Mouse (Mus musculus): ENCODE results near the gene Serpina11. TPM values are rescaled to one million over a fixed set of nuclear protein-coding genes. Genes with fewer than 3 reads are reported as not detected.
"Not testable (repeated sequence)": the region's sequence is repeated elsewhere in the genome, so short reads cannot be mapped to it uniquely, and the experiment has no call there.

Gene Serpina11
- total and polyA plus RNA-seq, 2 experiments from 2014 or later = not detected

DNA sequence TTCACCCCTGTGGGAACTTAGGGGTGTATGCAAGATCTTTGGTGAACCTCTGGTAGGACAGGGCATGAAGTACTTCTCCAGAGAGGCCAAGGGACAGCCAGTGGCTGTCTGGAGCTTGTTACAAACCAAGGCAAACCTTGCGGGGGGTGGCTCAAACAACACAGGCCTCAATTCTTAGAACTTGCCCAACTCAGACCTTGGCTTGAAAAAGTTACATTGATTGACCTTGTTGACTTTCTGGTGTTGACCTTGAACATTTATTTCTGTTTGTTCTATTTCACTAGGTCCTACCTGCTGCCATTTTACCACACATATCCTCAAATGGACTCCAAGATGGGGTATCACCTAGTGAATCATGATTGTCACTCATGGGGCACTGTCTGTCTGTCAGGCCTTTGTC is 28.0 kb downstream of the Serpina11 start:
- Histone ChIP-seq H3K4me2 (ENCODE audit: low read depth) (no peak overlapping the region), H3K9me3 (ENCODE audit: low read length) (no peaks in the 10 kb centered on the region), H3K27ac (ENCODE audit: low read depth, low read length) (no peak overlapping the region), H3K4me1 (ENCODE audit: insufficient read depth) (no peaks in the 10 kb centered on the region), H3K9ac (no peak overlapping the region), H3K27me3 (ENCODE audit: insufficient read depth, low read length) (no peaks in the 10 kb centered on the region), H3K4me3 (ENCODE audit: low read depth, low read length) (no peak overlapping the region), H3K36me3 (ENCODE audit: insufficient read depth) (no peaks in the 10 kb centered on the region)
- DNase-seq (no peak), ATAC-seq (no peak)
- 100% methylated on average over 1 of the region's 1 CpGs for WGBS
- TF ChIP-seq CTCF (IDR thresholded peaks at IDR 0.05; ENCODE audit: low read depth) = no peak

DNA sequence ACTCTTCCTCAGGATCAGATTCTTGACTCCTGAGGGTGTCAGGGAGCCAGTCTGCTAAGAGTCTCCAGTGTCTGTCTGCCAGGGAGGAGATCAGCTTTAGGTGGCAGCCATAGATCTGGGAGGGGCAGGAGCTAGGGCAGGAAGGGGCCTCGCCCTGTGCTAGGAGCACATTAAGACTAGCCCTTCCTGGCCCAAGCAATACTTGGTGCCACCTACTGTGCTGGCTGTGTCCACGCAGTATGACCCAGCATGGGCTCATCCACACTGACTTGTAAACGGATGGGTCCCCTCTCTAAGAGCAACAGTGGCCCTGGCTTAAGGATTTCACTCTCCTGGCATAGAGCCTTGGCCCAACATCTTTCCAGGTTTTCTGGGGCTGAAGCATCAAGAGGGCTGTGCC is 31.0 kb downstream of the Serpina11 start, which contains the start of gene Serpina1e:
Gene Serpina1e, minus strand, starts transcription at position 178 of the 400 bp plus-strand sequence.
- no peak within 1 kb of the TSS for H3K27ac ChIP-seq (ENCODE audit: low read depth, low read length)
- no peak within 1 kb of the TSS for H3K4me3 ChIP-seq (ENCODE audit: low read depth, low read length)
- no peak within 1 kb of the TSS for H3K9ac ChIP-seq
- TF ChIP-seq CTCF (IDR thresholded peaks at IDR 0.05; ENCODE audit: low read depth) = no peak
- H3K4me2 ChIP-seq (ENCODE audit: low read depth) = no peak within 1 kb of the TSS
- no peaks in the 10 kb centered on the region for H3K27me3 ChIP-seq (ENCODE audit: insufficient read depth, low read length)
- no peak for DNase-seq
- no peaks in the 10 kb centered on the region for H3K4me1 ChIP-seq (ENCODE audit: insufficient read depth)
- WGBS = 89% methylated on average over 3 of the region's 3 CpGs
- no peak for ATAC-seq
- no peaks in the 10 kb centered on the region for H3K9me3 ChIP-seq (ENCODE audit: low read length)
- no peaks in the 10 kb centered on the region for H3K36me3 ChIP-seq (ENCODE audit: insufficient read depth)

DNA sequence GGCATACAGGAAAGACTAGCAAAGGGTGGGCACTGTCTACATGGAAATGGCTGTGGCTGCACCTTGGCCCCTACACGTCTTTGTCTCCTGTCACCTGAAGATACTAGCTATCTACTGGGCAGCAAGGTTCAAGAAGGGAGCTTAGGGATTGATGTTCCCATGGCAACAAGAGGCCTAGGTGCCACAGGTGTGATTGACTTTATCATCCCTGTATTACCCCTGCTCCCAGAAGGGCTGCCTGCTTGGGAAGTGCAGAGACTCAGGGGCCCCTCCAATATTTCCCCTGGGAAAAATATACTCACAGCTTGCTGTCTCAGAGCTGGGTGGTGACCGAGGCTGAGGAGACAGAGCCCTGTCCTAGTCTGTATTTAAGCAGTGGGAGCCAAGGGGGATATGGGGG is 33.2 kb downstream of the Serpina11 start:
- not testable (repeated sequence) for H3K4me3 ChIP-seq (ENCODE audit: low read depth, low read length); H3K4me2 ChIP-seq (ENCODE audit: low read depth); H3K27me3 ChIP-seq (ENCODE audit: insufficient read depth, low read length); H3K27ac ChIP-seq (ENCODE audit: low read depth, low read length); DNase-seq; H3K4me1 ChIP-seq (ENCODE audit: insufficient read depth); ATAC-seq; H3K9ac ChIP-seq; H3K9me3 ChIP-seq (ENCODE audit: low read length); H3K36me3 ChIP-seq (ENCODE audit: insufficient read depth)
- WGBS = 88% methylated on average over 2 of the region's 2 CpGs

DNA sequence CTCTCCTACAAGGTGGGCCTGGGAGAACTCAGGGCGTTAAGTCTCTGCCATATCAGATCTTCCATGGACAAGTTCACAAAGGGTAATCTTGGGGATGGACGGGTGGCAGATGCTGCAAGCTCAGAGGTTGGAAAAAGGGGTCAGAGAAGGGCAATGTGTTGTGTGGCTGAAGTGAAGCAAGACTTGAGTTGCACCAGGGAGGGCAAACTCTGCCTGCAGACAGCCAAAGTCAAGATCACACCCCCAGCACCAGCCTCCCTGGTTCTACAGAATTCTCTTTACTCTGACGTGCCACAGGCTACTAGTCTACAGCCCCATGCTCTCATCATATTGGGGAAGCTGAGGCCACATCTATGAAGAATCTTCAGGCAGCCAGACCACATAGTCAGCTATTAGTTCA is 36.8 kb downstream of the Serpina11 start:
- not testable (repeated sequence) for ATAC-seq; H3K4me1 ChIP-seq (ENCODE audit: insufficient read depth); DNase-seq; H3K36me3 ChIP-seq (ENCODE audit: insufficient read depth); H3K9ac ChIP-seq; H3K4me3 ChIP-seq (ENCODE audit: low read depth, low read length); H3K27me3 ChIP-seq (ENCODE audit: insufficient read depth, low read length); H3K4me2 ChIP-seq (ENCODE audit: low read depth); H3K9me3 ChIP-seq (ENCODE audit: low read length); H3K27ac ChIP-seq (ENCODE audit: low read depth, low read length)
- WGBS = 88% methylated on average over 3 of the region's 3 CpGs

DNA sequence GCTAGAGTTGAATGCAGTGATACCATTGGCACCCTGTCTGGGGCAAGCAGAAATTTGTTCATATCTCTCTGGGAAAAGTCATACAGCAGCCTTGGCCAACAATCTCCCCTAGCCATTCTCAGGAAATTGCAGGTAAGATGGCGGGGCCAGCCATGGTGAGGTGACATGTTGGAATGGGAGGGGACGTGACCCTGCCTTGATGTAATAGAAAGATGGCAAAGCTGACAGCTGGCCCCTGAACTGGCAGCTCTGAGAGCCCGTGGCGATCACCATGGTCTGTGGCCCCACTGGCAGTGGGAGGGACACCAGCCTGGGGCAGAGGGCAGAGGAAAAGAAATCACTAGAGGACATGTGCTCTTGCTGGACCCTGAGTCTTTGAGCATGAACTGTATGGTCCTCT is 43.5 kb downstream of the Serpina11 start:
- no peak overlapping the region for H3K9ac ChIP-seq
- ATAC-seq = no peak
- H3K27ac ChIP-seq (ENCODE audit: low read depth, low read length) = no peak overlapping the region
- H3K36me3 ChIP-seq (ENCODE audit: insufficient read depth) = no peaks in the 10 kb centered on the region
- H3K27me3 ChIP-seq (ENCODE audit: insufficient read depth, low read length) = no peaks in the 10 kb centered on the region
- H3K4me3 ChIP-seq (ENCODE audit: low read depth, low read length) = no peak overlapping the region
- no peaks in the 10 kb centered on the region for H3K9me3 ChIP-seq (ENCODE audit: low read length)
- H3K4me1 ChIP-seq (ENCODE audit: insufficient read depth) = no peaks in the 10 kb centered on the region
- DNase-seq = no peak
- 93% methylated on average over 4 of the region's 4 CpGs for WGBS
- no peak for TF ChIP-seq CTCF (IDR thresholded peaks at IDR 0.05; ENCODE audit: low read depth)
- H3K4me2 ChIP-seq (ENCODE audit: low read depth) = no peak overlapping the region

Other genes with a start within 250 kb of the Serpina11 start
- not detected in 2 replicates for gene Serpina1d, start 216.4 kb downstream of the Serpina11 start, total RNA-seq (2014; rRNA removed)
- not detected in 2 replicates for gene Serpina1d, start 216.4 kb downstream of the Serpina11 start, polyA plus RNA-seq (2015; fragmentation: Nextera tagmentation; extraction: Ambion mirVana)
- not detected in 2 replicates for gene Serpina1b, start 159.6 kb downstream of the Serpina11 start, total RNA-seq (2014; rRNA removed)
- gene Serpina1b, start 159.6 kb downstream of the Serpina11 start, polyA plus RNA-seq (2015; fragmentation: Nextera tagmentation; extraction: Ambion mirVana) = not detected in 2 replicates
- gene Serpina1a, start 126.4 kb downstream of the Serpina11 start, total RNA-seq (2014; rRNA removed) = not detected in 2 replicates
- gene Serpina1a, start 126.4 kb downstream of the Serpina11 start, polyA plus RNA-seq (2015; fragmentation: Nextera tagmentation; extraction: Ambion mirVana) = not detected in 2 replicates
- not detected in 2 replicates for gene Serpina1c, start 85.1 kb downstream of the Serpina11 start, total RNA-seq (2014; rRNA removed)
- not detected in 2 replicates for gene Serpina1c, start 85.1 kb downstream of the Serpina11 start, polyA plus RNA-seq (2015; fragmentation: Nextera tagmentation; extraction: Ambion mirVana)
- gene Serpina1e, start 31.0 kb downstream of the Serpina11 start, total RNA-seq (2014; rRNA removed) = not detected in 2 replicates
- gene Serpina1e, start 31.0 kb downstream of the Serpina11 start, polyA plus RNA-seq (2015; fragmentation: Nextera tagmentation; extraction: Ambion mirVana) = not detected in 2 replicates
- gene Serpina9, start 23.8 kb upstream of the Serpina11 start, total RNA-seq (2014; rRNA removed) = 0.38 TPM in 1 of 2 replicates, not detected in the other
- 0.15 and 0.23 TPM in 2 replicates for gene Serpina9, start 23.8 kb upstream of the Serpina11 start, polyA plus RNA-seq (2015; fragmentation: Nextera tagmentation; extraction: Ambion mirVana)
- not detected in 2 replicates for gene Serpina12, start 54.5 kb upstream of the Serpina11 start, total RNA-seq (2014; rRNA removed)
- gene Serpina12, start 54.5 kb upstream of the Serpina11 start, polyA plus RNA-seq (2015; fragmentation: Nextera tagmentation; extraction: Ambion mirVana) = not detected in 2 replicates
- gene Serpina5, start 111.2 kb upstream of the Serpina11 start, total RNA-seq (2014; rRNA removed) = not detected in 2 replicates
- not detected in 2 replicates for gene Serpina5, start 111.2 kb upstream of the Serpina11 start, polyA plus RNA-seq (2015; fragmentation: Nextera tagmentation; extraction: Ambion mirVana)
- not detected in 2 replicates for gene Serpina3a, start 122.8 kb upstream of the Serpina11 start, total RNA-seq (2014; rRNA removed)
- not detected in 2 replicates for gene Serpina3a, start 122.8 kb upstream of the Serpina11 start, polyA plus RNA-seq (2015; fragmentation: Nextera tagmentation; extraction: Ambion mirVana)
- gene Serpina3b, start 138.0 kb upstream of the Serpina11 start, total RNA-seq (2014; rRNA removed) = 0.08 TPM in 1 of 2 replicates, not detected in the other
- gene Serpina3b, start 138.0 kb upstream of the Serpina11 start, polyA plus RNA-seq (2015; fragmentation: Nextera tagmentation; extraction: Ambion mirVana) = not detected in 2 replicates
- gene Serpina3c, start 163.9 kb upstream of the Serpina11 start, total RNA-seq (2014; rRNA removed) = not detected in 2 replicates
- gene Serpina3c, start 163.9 kb upstream of the Serpina11 start, polyA plus RNA-seq (2015; fragmentation: Nextera tagmentation; extraction: Ambion mirVana) = not detected in 2 replicates
- gene Serpina3f, start 224.6 kb upstream of the Serpina11 start, total RNA-seq (2014; rRNA removed) = 0.23 TPM in 1 of 2 replicates, not detected in the other
- 0.09 and 0.12 TPM in 2 replicates for gene Serpina3f, start 224.6 kb upstream of the Serpina11 start, polyA plus RNA-seq (2015; fragmentation: Nextera tagmentation; extraction: Ambion mirVana)
- 0.15 and 0.43 TPM in 2 replicates for gene Serpina3g, start 246.3 kb upstream of the Serpina11 start, total RNA-seq (2014; rRNA removed)
- gene Serpina3g, start 246.3 kb upstream of the Serpina11 start, polyA plus RNA-seq (2015; fragmentation: Nextera tagmentation; extraction: Ambion mirVana) = 0.47 and 0.48 TPM in 2 replicates